Mouse (Mus musculus) hindbrain, embryonic 10.5 days (tissue): ENCODE measurements around the gene Zfp213. TPM values are rescaled to one million over a fixed set of nuclear protein-coding genes. Genes with fewer than 3 reads are reported as not detected.

Source experiments
- DNase-seq: peaks from one replicate; pipeline ENCODE4 v3.0.0-alpha.2; 2017; ENCODE audit warnings: low spot score
- H3K27ac ChIP-seq: fragments of 300-500 bp; sonication (generic); 2 replicates; pipeline ENCODE4 v1.5.1; 2016; ENCODE audit warnings: mild to moderate bottlenecking, moderate library complexity
- H3K27me3 ChIP-seq: fragments of 300-500 bp; sonication (generic); 2 replicates; pipeline ENCODE4 v1.6.1; 2016; ENCODE audit warnings: mild to moderate bottlenecking; ENCODE audit not compliant: poor library complexity, insufficient read depth, severe bottlenecking
- H3K36me3 ChIP-seq: fragments of 300-500 bp; sonication (generic); 2 replicates; pipeline ENCODE4 v1.6.1; 2016; ENCODE audit warnings: mild to moderate bottlenecking, moderate library complexity
- H3K4me1 ChIP-seq: fragments of 300-500 bp; sonication (generic); replicated peaks from 2 replicates; pipeline ENCODE4 v1.6.1; 2016; ENCODE audit warnings: mild to moderate bottlenecking
- H3K4me3 ChIP-seq: fragments of 300-500 bp; sonication (generic); 2 replicates; pipeline ENCODE4 v1.5.1; 2016; ENCODE audit warnings: mild to moderate bottlenecking, moderate library complexity
- H3K9me3 ChIP-seq: fragments of 300-500 bp; sonication (generic); 2 replicates; pipeline ENCODE4 v1.6.1; 2016; ENCODE audit warnings: mild to moderate bottlenecking, moderate library complexity
- WGBS: fragments of 180-500 bp; shearing (Covaris S2); methylation state at CpG from one replicate; pipeline ENCODE4 v1.1.7; 2016; 5-methylcytosine and 5-hydroxymethylcytosine counted together
- polyA plus RNA-seq: library from polyadenylated mRNA; unstranded; fragments of >200 nt; fragmentation: Nextera tagmentation; extraction: Ambion mirVana; gene quantifications from 2 replicates; pipeline ENCODE4 v1.2.1, GENCODE M21; 2016

Gene Zfp213
- polyA plus RNA-seq, 1 experiment from 2014 or later: 25.3 TPM

GRCm38 (mm10) chr17:23566787-23567186 is 2.7 kb upstream of the Zfp213 start:
- Histone ChIP-seq H3K4me1 (peaks cover 17% of the 10 kb centered on the region), H3K36me3 (no peaks in the 10 kb centered on the region), H3K27ac (no peak overlapping the region), H3K9me3 (no peaks in the 10 kb centered on the region), H3K27me3 (no peaks in the 10 kb centered on the region), H3K4me3 (no peak overlapping the region)
- DNase-seq: no peak
- WGBS: 62% methylated on average over 5 of the region's 5 CpGs

- H3K27ac ChIP-seq: peak overlapping the region; percentile 95
- no peaks in the 10 kb centered on the region for H3K27me3 ChIP-seq
- H3K4me3 ChIP-seq: peak overlapping the region; percentile 90
- H3K36me3 ChIP-seq: peaks cover 22% of the 10 kb centered on the region
- WGBS: 1% methylated on average over 8 of the region's 8 CpGs
- H3K4me1 ChIP-seq: peaks cover 17% of the 10 kb centered on the region
- DNase-seq: no peak
- H3K9me3 ChIP-seq: no peaks in the 10 kb centered on the region
Measured at GRCm38 (mm10) chr17:23564368-23564715, 304 bp upstream of the Zfp213 start.

- Histone ChIP-seq H3K36me3 (peaks cover 68% of the 10 kb centered on the region), H3K4me1 (peaks cover 11% of the 10 kb centered on the region), H3K9me3 (no peaks in the 10 kb centered on the region), H3K4me3 (no peak overlapping the region), H3K27ac (no peak overlapping the region), H3K27me3 (no peaks in the 10 kb centered on the region)
- WGBS: 56% methylated on average over 11 of the region's 11 CpGs
- peak; percentile 49 for DNase-seq
Measured at GRCm38 (mm10) chr17:23559767-23560166, 4.3 kb downstream of the Zfp213 start.

GRCm38 (mm10) chr17:23555243-23555916 is 8.7 kb downstream of the Zfp213 start:
- H3K9me3 ChIP-seq: no peaks in the 10 kb centered on the region
- H3K27me3 ChIP-seq: no peaks in the 10 kb centered on the region
- WGBS: 83% methylated on average over 7 of the region's 7 CpGs
- no peak for DNase-seq
- no peak overlapping the region for H3K4me3 ChIP-seq
- no peak overlapping the region for H3K27ac ChIP-seq
- H3K36me3 ChIP-seq: peaks cover 60% of the 10 kb centered on the region
- H3K4me1 ChIP-seq: peaks cover 12% of the 10 kb centered on the region

- Histone ChIP-seq H3K4me1 (peaks cover 18% of the 10 kb centered on the region), H3K4me3 (no peak overlapping the region), H3K27me3 (no peaks in the 10 kb centered on the region), H3K27ac (no peak overlapping the region), H3K9me3 (no peaks in the 10 kb centered on the region), H3K36me3 (peaks cover 49% of the 10 kb centered on the region)
- no peak for DNase-seq
Measured at GRCm38 (mm10) chr17:23554321-23554720, 9.7 kb downstream of the Zfp213 start.

- H3K4me1 ChIP-seq: peaks cover 21% of the 10 kb centered on the region
- H3K27ac ChIP-seq: no peak overlapping the region
- H3K27me3 ChIP-seq: no peaks in the 10 kb centered on the region
- DNase-seq: no peak
- no peak overlapping the region for H3K4me3 ChIP-seq
- H3K36me3 ChIP-seq: peaks cover 43% of the 10 kb centered on the region
- WGBS: 58% methylated on average over 1 of the region's 1 CpGs
- no peaks in the 10 kb centered on the region for H3K9me3 ChIP-seq
Measured at GRCm38 (mm10) chr17:23553634-23554120, 10.4 kb downstream of the Zfp213 start.

GRCm38 (mm10) chr17:23552896-23553633 is 11.0 kb downstream of the Zfp213 start:
- Histone ChIP-seq H3K9me3 (no peaks in the 10 kb centered on the region), H3K4me3 (no peak overlapping the region), H3K4me1 (peaks cover 21% of the 10 kb centered on the region), H3K36me3 (peaks cover 36% of the 10 kb centered on the region), H3K27me3 (no peaks in the 10 kb centered on the region), H3K27ac (no peak overlapping the region)
- no peak for DNase-seq
- WGBS: 86% methylated on average over 8 of the region's 8 CpGs

GRCm38 (mm10) chr17:23551963-23552362 is 12.1 kb downstream of the Zfp213 start:
- no peak overlapping the region for H3K27ac ChIP-seq
- no peak for DNase-seq
- H3K4me3 ChIP-seq: no peak overlapping the region; the same call in 1 of the 2 replicates
- no peaks in the 10 kb centered on the region for H3K27me3 ChIP-seq
- 65% methylated on average over 5 of the region's 5 CpGs for WGBS
- H3K36me3 ChIP-seq: peaks cover 25% of the 10 kb centered on the region
- no peaks in the 10 kb centered on the region for H3K9me3 ChIP-seq
- peaks cover 21% of the 10 kb centered on the region for H3K4me1 ChIP-seq

- no peaks in the 10 kb centered on the region for H3K9me3 ChIP-seq
- DNase-seq: no peak
- H3K27me3 ChIP-seq: no peaks in the 10 kb centered on the region
- H3K4me1 ChIP-seq: peaks cover 21% of the 10 kb centered on the region
- H3K27ac ChIP-seq: peak overlapping the region; percentile 80; the same call in 1 of the 2 replicates
- peaks cover 20% of the 10 kb centered on the region for H3K36me3 ChIP-seq
- H3K4me3 ChIP-seq: peak overlapping the region; percentile 66
Measured at GRCm38 (mm10) chr17:23551416-23551815, 12.6 kb downstream of the Zfp213 start.

- WGBS: under 1% methylated on average over 15 of the region's 15 CpGs
- DNase-seq: peak; percentile 62
- peaks cover 14% of the 10 kb centered on the region for H3K36me3 ChIP-seq
- H3K27ac ChIP-seq: peak overlapping the region; percentile 80
- H3K27me3 ChIP-seq: no peaks in the 10 kb centered on the region
- no peaks in the 10 kb centered on the region for H3K9me3 ChIP-seq
- peak overlapping the region; percentile 66 for H3K4me3 ChIP-seq
- H3K4me1 ChIP-seq: peaks cover 21% of the 10 kb centered on the region
Measured at GRCm38 (mm10) chr17:23550856-23551255, 13.2 kb downstream of the Zfp213 start.

GRCm38 (mm10) chr17:23550188-23550791 is 13.7 kb downstream of the Zfp213 start:
- Histone ChIP-seq H3K4me1 (peaks cover 21% of the 10 kb centered on the region), H3K4me3 (peak overlapping the region; percentile 66), H3K27me3 (no peaks in the 10 kb centered on the region), H3K27ac (peak overlapping the region; percentile 80), H3K9me3 (no peaks in the 10 kb centered on the region), H3K36me3 (peaks cover 9% of the 10 kb centered on the region)
- WGBS: under 1% methylated on average over 22 of the region's 22 CpGs
- peak; percentile 93 for DNase-seq

- Histone ChIP-seq H3K27ac (no peak overlapping the region), H3K9me3 (no peaks in the 10 kb centered on the region), H3K4me3 (peak overlapping the region; percentile 66), H3K4me1 (peaks cover 21% of the 10 kb centered on the region), H3K27me3 (no peaks in the 10 kb centered on the region), H3K36me3 (peaks cover under 1% of the 10 kb centered on the region; the same call in 1 of the 2 replicates)
- no peak for DNase-seq
- WGBS: 5% methylated on average over 9 of the region's 9 CpGs
Measured at GRCm38 (mm10) chr17:23549441-23549840, 14.6 kb downstream of the Zfp213 start.

GRCm38 (mm10) chr17:23548615-23549014 is 15.4 kb downstream of the Zfp213 start:
- H3K9me3 ChIP-seq: no peaks in the 10 kb centered on the region
- under 1% methylated on average over 15 of the region's 15 CpGs for WGBS
- H3K27me3 ChIP-seq: no peaks in the 10 kb centered on the region
- H3K4me1 ChIP-seq: peaks cover 22% of the 10 kb centered on the region
- H3K27ac ChIP-seq: no peak overlapping the region
- peak overlapping the region; percentile 66 for H3K4me3 ChIP-seq
- no peaks in the 10 kb centered on the region for H3K36me3 ChIP-seq
- peak; percentile 92 for DNase-seq
